Mouse (Mus musculus) kidney, postnatal 36 days (tissue): ENCODE measurements around the gene Ndufv3.
"Not testable (repeated sequence)": the region's sequence is repeated elsewhere in the genome, so short reads cannot be mapped to it uniquely, and the experiment has no call there.

ENCODE experiments used
- DNase-seq, 2 experiments: peaks; one replicate each; pipeline ENCODE4 v3.0.0; 2021 to 2022; ENCODE audit warnings: mixed read lengths in 2 of 2

Ndufv3 gene

DNA sequence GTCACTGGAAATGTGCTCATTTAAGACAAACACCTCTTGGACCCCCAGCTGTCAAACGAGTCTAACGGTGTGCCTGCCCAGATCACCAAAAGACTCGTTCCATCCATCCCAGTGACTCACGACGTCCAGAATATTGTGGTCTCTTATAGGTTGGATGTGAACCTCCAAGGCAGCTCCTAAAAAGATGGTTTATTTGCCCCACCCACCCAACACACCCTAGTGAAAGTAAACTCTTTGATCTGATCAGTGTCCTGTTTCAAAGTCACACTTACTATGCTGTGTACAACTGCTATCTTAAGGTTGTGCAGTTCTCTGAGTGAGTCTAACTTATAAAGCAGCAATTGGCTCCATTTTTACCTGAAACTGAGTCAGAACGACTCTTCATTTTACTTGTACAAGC lies 7.3 kb upstream of the Ndufv3 start:
- DNase-seq, result no peak

DNA sequence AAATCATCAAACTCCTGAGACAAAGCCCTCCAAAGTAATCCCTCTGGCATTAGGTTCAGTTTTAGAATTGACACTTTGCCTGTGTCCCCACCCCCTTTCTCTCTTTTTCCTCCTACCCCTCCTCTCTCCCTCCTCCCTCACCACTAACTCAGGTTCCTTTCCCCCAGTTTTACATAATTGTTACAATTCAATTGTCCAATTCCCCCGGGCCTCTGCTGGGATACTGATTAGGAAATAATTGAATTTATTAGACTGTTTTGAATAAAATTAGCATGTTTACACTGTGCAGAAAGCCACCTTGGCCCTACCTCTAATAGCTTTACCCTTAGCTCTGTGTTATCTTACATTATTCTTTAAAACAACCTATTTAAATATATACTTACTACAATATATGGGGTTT lies 5.2 kb upstream of the Ndufv3 start:
- no peak for DNase-seq

- DNase-seq, result no peak
Observed at GRCm38 (mm10) chr17:31519344-31519945, 470 bp upstream of the Ndufv3 start.

- peak; percentile 82 to 87 for DNase-seq
Observed at GRCm38 (mm10) chr17:31520895-31521294, 980 bp downstream of the Ndufv3 start.

DNA sequence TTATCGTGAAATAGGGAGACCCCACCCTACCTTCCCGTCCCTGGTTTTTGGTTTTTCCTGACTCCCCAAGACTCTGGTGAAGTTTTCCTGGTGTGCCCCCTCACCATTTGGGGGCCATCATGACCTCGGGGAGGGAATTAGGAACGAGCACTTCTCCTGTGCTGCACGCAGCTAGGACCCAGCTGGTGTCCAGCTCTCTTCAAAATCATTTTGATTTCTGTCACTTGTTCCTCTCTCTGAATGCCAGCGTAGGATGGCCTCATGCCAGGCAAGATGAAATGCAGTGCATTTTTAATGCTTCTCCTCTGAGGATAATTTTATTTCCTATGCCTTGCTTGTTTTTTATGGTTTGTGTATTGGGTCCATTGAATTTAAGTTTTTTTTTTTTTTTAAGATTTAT lies 2.0 kb downstream of the Ndufv3 start:
- DNase-seq, result no peak

- DNase-seq, result no peak
Observed at GRCm38 (mm10) chr17:31525114-31525513, 5.2 kb downstream of the Ndufv3 start.

DNA sequence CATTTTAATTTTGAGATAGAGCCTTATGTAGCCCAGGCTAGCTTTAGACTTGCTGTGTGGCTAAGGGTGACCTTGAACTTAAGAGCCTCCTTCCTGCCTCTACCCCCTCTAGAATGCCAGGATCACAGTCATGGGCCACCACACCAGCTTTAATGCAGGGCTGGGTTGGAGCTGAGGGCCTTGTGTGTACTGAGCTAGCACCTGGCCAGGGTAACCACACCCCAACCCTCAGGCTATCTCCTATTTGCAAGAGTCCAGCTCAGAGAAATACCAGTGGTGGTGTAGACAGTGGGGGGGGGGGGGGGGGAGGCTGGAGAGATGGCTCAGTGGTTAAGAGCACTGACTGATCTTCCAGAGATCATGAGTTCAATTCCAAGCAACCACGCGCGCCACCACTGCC lies 5.9 kb downstream of the Ndufv3 start:
- DNase-seq, result no peak

DNA sequence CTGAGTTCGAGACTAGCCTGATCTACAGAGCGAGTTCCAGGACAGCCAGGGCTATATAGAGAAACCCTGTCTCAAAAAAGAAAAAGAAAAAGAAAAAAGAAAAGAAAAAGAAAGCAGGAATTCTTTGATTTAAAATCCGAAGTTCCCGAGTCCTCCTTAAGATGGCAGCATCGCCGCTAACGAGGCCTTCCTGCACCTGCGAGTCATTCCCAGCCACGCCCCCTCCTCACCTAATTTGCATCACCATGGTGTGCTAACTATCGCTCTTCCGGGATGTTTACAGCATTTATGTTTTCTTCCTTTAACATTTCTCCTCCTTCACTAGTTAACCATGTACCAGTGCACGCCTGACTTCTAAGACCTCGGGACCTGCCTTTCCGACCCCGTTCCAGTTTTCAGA lies 9.4 kb downstream of the Ndufv3 start:
- DNase-seq, result peak; percentile 69 to 88

DNA sequence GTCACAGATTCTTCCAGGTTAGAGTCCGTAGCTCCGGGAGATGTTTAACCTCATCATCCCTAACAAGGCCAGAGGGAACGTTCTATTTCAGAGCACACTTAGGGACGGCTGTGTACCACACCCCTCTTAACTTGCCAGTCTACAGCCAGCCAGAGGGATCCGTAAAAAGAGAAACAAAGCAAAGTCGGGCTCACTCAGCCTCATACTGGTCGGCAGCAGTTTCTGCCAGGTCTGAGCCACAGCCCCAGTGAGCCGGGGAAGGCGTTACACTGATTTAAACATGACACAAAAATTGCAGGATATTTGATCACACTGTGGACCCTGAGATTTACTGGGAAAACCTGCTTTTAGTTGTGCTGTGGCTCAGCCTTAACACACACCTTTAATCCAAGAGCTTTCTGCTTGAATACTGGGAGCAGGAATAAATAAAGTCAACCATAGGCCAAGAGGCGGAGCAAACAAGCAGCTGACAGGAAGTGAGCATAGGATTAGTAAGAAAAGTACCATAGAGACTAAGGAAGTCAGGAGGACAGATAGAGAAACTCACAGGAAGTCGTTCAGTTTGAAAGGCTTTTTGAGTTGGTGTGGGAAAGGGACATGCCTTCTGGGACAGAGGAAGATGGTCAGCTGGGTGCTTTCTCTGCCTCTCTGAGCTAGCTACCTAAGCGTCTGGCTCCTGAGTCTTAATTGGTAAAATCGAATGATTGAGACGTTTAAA lies 11.7 kb downstream of the Ndufv3 start:
- DNase-seq, result peak in 1 of 2 experiments; percentile 18

GRCm38 (mm10) chr17:31532331-31532730 lies 12.4 kb downstream of the Ndufv3 start:
- DNase-seq, result peak in 1 of 2 experiments; percentile 35

- DNase-seq, result peak; percentile 58 to 69
Observed at GRCm38 (mm10) chr17:31535358-31535757, 15.4 kb downstream of the Ndufv3 start.

GRCm38 (mm10) chr17:31535871-31536629 lies 16.1 kb downstream of the Ndufv3 start:
- peak; percentile 68 to 84 for DNase-seq

GRCm38 (mm10) chr17:31540101-31540500 lies 20.2 kb downstream of the Ndufv3 start:
- DNase-seq, result no peak

GRCm38 (mm10) chr17:31540809-31541459 lies 21.0 kb downstream of the Ndufv3 start:
- DNase-seq, result no peak

GRCm38 (mm10) chr17:31541460-31541831 lies 21.5 kb downstream of the Ndufv3 start:
- DNase-seq, result peak; percentile 45 to 63

DNA sequence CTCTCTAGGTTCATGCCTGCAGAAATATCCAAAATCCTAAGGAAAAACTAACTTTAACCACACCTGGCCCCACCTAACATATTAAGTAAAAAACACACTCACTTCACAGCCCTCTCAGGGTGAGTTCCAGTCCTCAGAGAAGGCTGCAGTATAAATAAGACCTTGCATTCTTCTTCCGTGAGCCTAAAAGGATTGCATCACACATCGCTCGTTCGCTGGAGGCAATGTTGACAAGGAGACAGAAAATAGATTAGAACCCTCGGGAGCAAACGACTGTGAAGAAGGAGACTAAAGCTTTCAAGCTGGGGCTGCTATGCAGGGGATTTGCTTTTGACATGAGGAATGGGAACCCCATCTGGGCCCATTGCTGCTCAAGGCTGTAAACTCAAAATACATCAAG lies 23.7 kb downstream of the Ndufv3 start:
- DNase-seq, result no peak

- DNase-seq, result no peak
Observed at GRCm38 (mm10) chr17:31546444-31547196, 26.7 kb downstream of the Ndufv3 start.

DNA sequence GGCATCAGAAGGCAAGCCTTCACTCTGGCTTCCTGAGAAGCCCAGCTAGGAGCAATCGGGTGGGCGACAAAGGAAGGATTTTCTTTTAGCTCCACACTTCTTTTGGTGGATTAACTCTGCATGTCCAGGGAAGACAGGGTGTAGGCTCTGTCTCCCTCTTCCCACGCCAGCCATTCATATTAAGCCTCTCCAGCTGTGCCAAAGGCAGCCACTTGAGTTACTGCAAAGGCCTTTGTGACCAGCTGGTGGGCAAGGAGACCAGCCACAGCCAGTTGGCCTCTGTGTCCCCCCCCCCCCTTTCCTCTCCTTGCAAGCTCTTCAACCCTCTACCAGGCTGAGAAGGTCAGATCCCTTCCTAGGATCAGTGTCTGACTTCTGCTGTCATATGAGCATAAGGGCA lies 28.1 kb downstream of the Ndufv3 start:
- no peak for DNase-seq

- peak; percentile 29 to 37 for DNase-seq
Observed at GRCm38 (mm10) chr17:31549389-31549788, 29.5 kb downstream of the Ndufv3 start.

DNA sequence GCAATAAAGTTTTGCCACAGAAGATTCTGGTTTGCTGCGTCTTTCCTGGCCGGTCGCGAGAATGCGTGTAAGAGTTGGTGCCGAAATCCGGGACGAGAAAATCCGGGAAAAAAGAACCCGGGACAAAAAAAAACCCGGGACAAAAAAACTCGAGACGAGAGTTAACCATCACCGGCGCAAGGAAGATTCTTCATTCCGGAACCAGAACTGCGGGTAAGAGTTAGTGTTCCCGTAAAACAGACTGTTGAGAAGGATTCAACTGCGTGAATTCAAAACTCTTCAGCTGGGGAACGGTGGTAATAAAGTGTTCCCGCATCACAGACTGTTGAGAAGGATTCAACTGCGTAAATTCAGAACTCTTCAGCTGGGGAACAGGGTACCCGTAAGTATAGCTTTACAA lies 32.7 kb downstream of the Ndufv3 start:
- not testable (repeated sequence) for DNase-seq

DNA sequence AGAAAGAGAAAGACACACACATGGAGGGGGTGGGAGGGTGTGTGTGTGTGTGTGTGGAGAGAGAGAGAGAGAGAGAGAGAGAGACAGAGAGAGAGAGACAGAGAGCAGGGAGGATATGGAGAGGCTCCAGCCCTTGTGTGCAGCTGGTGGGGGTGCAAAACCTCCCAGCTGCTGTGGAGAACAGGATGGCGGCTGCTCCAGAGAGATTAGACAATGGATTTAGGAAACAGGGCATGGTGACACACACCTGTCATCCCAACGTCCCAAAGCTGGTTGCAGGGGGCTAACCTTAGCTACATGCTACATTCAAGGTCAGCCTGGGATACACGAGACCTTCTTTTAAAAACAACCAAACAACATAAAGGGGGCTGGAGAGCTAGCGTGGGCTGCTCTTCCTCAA lies 36.3 kb downstream of the Ndufv3 start:
- no peak for DNase-seq

DNA sequence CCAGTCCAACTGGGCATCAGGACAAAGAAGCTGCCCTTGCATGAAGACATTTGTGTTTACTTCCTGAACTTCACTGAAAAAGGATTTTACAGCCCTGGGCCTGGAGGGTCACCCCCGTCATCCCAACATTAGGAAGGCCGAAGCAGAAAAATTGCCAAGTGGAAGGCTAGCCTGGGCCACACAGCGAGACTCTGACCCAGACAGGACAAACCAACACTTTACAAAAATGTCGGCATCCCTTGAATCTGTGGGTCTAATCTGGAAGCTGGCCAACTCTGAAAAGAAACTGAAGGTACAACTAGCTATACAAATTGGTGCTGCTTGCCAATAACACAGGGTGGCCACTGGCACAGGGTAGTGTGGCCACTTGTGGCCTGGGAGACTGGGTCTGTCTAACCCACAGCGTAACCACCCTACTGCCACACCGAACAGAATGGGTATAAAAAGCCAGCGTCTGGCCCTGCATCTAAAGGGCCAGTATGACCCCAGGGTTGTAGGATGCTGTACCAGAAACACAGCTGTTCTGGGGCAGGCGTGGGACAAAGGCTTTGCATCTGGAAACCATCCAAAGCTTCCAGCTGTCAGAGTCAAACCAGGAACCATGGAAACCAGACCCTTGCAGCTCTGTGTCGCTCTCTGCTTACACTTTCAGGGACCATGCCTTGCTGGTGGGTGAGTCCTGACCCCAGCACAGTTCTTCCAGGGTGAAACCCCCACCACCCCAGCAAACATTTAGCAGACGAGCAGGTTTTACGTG lies 37.4 kb downstream of the Ndufv3 start:
- peak in 1 of 2 experiments; percentile 39 for DNase-seq
